Mouse (Mus musculus): ENCODE data around the gene Phyhd1.

Phyhd1 gene

GRCm38 (mm10) chr2:30265767-30266253 lies at the start of gene Phyhd1:
Gene Phyhd1, plus strand, starts transcription at chr2:30266203.
- no peak for DNase-seq (ENCODE audit: low spot score in 2 of 2)

- DNase-seq (ENCODE audit: low spot score in 2 of 2) = no peak
Measured at GRCm38 (mm10) chr2:30216293-30216692, 49.7 kb upstream of the Phyhd1 start.

GRCm38 (mm10) chr2:30235593-30235992 lies 30.4 kb upstream of the Phyhd1 start:
- no peak for DNase-seq (ENCODE audit: low spot score in 2 of 2)

DNA sequence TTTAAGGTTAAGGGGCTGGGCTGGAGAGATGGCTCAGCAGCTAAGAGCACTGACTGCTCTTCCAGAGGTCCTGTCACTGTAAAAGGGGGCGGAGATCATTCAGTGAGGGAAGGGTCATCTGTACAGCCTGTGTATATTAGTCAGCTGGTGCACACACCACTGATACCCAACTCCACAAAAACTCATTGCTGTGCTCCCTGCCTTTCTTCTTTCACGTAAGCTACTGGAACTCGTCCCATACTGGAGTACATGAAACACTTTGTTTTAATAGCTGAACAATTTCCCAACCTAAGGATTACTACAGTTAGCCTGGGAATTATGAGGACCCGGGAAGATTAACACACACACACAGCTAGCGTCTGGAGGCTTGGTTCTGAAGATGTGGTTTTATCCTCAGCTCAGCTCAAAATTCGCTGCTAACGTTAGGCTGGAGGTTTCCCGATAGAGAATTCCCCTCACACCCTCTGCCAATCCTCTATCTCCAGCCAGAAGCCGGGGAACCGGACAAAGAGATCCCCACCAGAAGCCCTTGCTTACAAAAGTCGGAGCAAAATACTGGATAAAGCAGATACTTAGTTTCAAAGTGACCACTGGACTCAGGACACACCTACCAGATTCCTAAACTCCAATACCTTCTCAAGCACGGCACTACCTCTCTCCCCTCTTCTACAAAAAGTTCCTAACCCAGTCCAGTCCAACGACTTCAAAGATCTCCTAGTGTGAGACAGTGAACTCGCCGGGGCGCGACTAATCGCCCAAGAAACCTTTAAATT lies 29.4 kb upstream of the Phyhd1 start:
- no peak for DNase-seq (ENCODE audit: low spot score in 2 of 2)

DNA sequence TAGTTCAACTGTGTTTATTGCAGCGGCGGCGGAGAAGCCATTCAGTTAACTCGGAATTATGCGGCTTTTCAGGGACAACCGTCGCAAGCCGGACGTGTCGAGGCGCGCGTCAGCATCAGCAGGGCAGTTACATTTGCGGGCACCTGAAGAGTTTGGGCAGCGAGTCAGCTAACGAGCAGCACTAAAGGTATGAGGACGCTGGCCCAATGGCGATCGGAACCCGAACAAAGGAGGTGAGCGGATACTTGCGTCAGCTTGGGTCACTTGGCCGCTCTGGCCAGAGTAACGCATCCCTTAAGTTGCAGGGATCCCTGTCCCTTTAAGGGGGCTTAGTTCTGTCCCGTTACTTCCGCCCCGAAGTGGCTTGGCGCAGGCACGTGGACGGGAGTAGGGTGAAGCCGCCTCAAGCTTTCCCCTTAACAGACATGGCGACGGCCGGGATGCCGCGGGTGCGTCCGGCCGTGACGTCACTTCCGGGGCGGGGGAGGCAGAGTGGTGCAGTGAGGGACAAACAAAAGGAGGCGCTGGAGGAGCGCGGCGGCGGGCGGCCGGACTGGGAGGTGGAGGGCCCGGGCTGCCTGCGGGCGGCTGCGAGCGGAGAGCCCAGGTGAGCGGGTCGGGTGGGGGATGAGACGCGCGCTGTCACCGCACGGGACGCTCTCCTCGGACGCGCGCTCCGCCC lies 28.7 kb upstream of the Phyhd1 start, which contains the start of gene Lrrc8a:
Gene Lrrc8a, plus strand, starts transcription at position 517 of the 682 bp plus-strand sequence.
- peak; percentile 100 for DNase-seq (ENCODE audit: low spot score in 2 of 2)

- no peak for DNase-seq (ENCODE audit: low spot score in 2 of 2)
Measured at GRCm38 (mm10) chr2:30237881-30238280, 28.1 kb upstream of the Phyhd1 start.

DNA sequence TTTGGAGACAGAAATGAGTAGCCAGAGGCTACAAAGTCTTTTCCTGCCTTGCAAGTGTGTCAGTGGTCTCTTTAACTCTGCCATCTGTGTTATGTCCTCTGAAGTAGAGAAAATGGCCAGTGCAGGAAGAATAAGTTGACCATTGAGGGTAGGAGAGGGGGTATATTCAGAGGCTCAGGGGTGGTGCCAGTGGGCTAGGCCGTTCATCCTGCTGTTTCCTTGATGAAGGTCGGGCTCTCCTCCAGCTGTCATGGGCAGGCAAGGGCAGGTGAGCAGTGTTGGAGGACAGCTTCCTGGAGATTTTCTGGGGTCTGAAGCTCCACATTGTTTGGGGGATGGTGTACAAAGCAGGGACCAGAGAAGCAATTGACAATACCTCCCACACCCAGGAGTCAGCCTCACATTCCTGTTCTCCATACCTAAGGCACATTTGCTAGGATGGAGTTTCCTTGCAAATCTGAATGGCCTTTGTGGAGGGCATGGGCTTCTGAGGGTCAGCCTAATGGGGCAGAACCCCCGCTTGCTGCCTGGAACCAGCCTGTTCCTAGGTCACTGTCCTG lies 27.0 kb upstream of the Phyhd1 start:
- DNase-seq (ENCODE audit: low spot score in 2 of 2) = no peak

GRCm38 (mm10) chr2:30239777-30240176 lies 26.2 kb upstream of the Phyhd1 start:
- DNase-seq (ENCODE audit: low spot score in 2 of 2) = no peak

GRCm38 (mm10) chr2:30240267-30240666 lies 25.7 kb upstream of the Phyhd1 start, which contains the start of gene Gm28035:
Gene Gm28035, plus strand, starts transcription at chr2:30240567.
- no peak for DNase-seq (ENCODE audit: low spot score in 2 of 2)

DNA sequence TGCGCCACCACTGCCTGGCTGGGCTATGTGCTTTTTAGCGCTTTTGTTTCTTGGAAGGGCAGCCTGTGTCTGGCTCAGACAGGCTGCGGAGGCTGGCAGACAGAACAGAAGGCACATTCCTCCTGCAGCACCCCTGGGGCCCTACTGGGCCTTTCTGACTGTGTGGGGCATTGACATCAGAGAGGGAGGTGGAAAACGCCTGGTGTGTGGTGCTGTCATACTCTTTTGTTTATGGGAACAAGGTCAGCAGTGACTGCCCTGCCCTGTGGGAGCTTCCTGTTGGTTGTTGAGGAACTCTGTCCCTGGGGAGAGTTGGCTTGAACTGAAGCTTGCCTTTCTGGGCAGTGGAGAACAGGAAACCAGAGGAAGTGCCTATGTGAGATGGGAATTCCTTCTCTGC lies 23.5 kb upstream of the Phyhd1 start:
- DNase-seq (ENCODE audit: low spot score in 2 of 2) = no peak

DNA sequence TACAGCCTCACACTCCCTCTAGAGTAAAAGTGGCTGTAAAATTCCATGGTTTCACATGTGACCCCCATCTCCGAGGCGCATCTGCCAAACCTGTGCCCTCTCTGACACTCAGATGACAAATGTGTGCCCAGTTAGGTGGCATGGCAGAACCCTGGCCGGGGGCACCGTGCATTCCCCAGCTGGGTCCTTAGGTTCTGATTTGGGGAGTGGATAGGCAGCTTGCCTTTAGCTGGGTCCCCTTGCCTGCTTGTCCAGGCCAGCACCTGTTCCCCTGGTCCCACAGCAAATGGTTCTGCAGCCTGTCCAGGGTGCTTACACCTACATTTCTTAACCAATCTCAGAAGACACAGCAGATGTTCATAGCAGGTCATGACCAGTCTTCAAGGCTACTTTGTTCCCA lies 22.6 kb upstream of the Phyhd1 start:
- DNase-seq (ENCODE audit: low spot score in 2 of 2) = no peak

GRCm38 (mm10) chr2:30244595-30245178 lies 21.3 kb upstream of the Phyhd1 start:
- DNase-seq (ENCODE audit: low spot score in 2 of 2) = no peak

GRCm38 (mm10) chr2:30247036-30247435 lies 19.0 kb upstream of the Phyhd1 start:
- no peak for DNase-seq (ENCODE audit: low spot score in 2 of 2)

- DNase-seq (ENCODE audit: low spot score in 2 of 2) = no peak
Measured at GRCm38 (mm10) chr2:30247681-30248080, 18.3 kb upstream of the Phyhd1 start.

GRCm38 (mm10) chr2:30249182-30249581 lies 16.8 kb upstream of the Phyhd1 start:
- no peak for DNase-seq (ENCODE audit: low spot score in 2 of 2)

GRCm38 (mm10) chr2:30250166-30251128 lies 15.6 kb upstream of the Phyhd1 start:
- no peak for DNase-seq (ENCODE audit: low spot score in 2 of 2)

- peak; percentile 67 to 71 for DNase-seq (ENCODE audit: low spot score in 2 of 2)
Measured at GRCm38 (mm10) chr2:30251417-30252104, 14.4 kb upstream of the Phyhd1 start.

- DNase-seq (ENCODE audit: low spot score in 2 of 2) = no peak
Measured at GRCm38 (mm10) chr2:30252521-30252920, 13.5 kb upstream of the Phyhd1 start.

DNA sequence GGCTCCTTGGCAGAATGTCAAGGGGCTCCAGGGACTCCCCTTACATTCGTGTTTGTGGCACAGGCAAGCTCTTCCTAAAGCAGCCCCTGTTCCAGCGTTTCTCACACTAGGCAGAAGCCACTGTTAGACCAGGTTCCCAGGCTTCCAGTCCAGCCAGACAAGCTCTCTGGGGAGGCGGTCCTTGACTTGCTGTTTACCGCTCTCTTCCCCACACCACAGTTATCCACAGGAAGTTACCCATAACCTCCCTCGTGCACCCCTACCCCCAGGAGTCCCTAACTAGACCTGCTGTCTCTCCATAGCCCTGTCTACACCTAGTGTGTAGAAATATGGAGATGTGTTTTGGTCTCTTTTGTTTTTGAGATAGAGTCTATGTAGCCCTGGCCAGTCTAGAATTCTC lies 12.2 kb upstream of the Phyhd1 start:
- DNase-seq (ENCODE audit: low spot score in 2 of 2) = no peak

DNA sequence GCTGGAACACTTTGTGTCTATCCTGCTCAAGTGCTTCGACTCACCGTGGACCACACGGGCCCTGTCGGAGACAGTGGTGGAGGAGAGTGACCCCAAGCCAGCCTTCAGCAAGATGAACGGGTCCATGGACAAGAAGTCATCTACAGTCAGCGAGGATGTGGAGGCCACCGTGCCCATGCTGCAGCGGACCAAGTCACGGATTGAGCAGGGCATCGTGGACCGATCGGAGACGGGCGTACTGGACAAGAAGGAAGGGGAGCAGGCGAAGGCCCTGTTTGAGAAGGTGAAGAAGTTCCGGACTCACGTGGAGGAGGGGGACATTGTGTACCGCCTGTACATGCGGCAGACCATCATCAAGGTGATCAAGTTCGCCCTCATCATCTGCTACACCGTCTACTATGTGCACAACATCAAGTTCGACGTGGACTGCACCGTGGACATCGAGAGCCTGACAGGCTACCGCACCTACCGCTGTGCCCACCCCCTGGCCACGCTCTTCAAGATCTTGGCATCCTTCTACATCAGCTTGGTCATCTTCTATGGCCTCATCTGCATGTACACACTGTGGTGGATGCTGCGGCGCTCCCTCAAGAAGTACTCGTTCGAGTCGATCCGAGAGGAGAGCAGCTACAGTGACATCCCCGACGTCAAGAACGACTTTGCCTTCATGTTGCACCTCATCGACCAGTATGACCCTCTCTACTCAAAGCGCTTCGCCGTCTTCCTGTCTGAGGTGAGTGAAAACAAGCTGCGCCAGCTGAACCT lies 10.2 kb upstream of the Phyhd1 start:
- DNase-seq (ENCODE audit: low spot score in 2 of 2) = no peak

All from natural killer cell, adult 2 months (primary cell).